Mouse (Mus musculus) embryonic stem cell, embryonic (primary cell): ENCODE measurements around the gene Tff1.

Experiments used
- CTCF ChIA-PET, 4 experiments: fragments of 300-600 bp in 2 of 4; fragments of 350-600 bp in 2 of 4; sonication (Branson Sonifier 250); formaldehyde crosslinking; loops; one replicate each; lab custom pipeline; 2022; ENCODE audit warnings: inconsistent platforms in 2 of 4; lab: Charles Lee
- POLR2A ChIA-PET, 4 experiments: fragments of 300-600 bp in 2 of 4; fragments of 350-600 bp in 2 of 4; sonication (Branson Sonifier 250); formaldehyde crosslinking; loops; one replicate each; lab custom pipeline; 2022; ENCODE audit warnings: antibody characterized with exemption in 4 of 4, inconsistent platforms in 1 of 4; lab: Charles Lee

The Tff1 gene

DNA sequence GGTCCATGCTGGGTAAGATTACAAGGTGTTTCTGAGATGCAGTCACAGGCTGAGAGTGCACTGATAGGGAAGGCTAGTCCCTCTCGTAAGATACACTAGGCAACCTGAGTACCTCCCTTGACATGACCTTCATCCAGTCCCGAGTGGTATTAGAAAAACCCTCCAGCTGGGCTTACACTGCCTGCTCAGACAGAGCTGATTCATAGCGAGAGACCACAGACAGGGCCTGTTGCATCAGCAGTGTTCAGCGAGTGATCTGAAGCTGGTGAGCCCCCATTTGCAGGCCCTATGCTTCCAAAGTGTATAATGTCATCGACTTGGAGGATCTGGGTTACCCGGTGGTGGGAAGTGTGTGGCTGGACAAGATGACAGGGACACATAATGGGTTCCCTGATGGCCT, at the start of gene Tff1:
TSS of gene Tff1 (minus strand) at position 151 of the 400 bp plus-strand sequence.
- POLR2A ChIA-PET: interaction anchor here in 1 of 4 experiments (1.0 kb wide), 1 partner anchor 10 kb away, joined by 3 read pairs; no protein-coding TSS in a partner anchor
- CTCF ChIA-PET: interaction anchor here in 1 of 4 experiments (1.4 kb wide), 1 partner anchor 22 kb away, joined by 4 read pairs; no protein-coding TSS in a partner anchor

DNA sequence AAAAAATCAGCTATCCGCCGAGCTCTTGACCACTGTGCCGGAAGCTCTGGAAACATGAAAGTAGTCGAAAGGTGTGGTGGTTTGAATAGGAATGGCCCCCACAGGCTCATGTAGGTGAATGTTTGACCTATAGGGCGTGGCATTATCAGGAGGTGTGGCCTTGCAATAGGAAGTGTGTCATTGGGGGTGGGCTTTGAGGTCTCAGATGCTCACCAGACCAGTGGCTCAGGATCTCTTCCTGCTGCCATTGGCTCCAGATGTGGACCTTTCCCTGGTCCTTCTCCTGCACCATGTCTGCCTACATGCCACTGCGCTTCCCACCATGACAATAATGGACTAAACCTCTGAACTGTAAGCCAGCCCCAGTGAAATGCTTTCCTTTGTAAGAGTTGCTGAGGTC, 46.8 kb upstream of the Tff1 start:
- CTCF ChIA-PET: interaction anchor here (0.6 to 1.6 kb wide), 11 partner anchors 12 to 261 kb away, joined by 3 to 18 read pairs (median 4); no protein-coding TSS in a partner anchor
- POLR2A ChIA-PET: interaction anchor here in 2 of 4 experiments (0.7 to 2.3 kb wide), 10 partner anchors 12 to 285 kb away, joined by 3 to 8 read pairs (median 3); partner anchors contain the start of gene Rsph1 (in 1 of the 2)

DNA sequence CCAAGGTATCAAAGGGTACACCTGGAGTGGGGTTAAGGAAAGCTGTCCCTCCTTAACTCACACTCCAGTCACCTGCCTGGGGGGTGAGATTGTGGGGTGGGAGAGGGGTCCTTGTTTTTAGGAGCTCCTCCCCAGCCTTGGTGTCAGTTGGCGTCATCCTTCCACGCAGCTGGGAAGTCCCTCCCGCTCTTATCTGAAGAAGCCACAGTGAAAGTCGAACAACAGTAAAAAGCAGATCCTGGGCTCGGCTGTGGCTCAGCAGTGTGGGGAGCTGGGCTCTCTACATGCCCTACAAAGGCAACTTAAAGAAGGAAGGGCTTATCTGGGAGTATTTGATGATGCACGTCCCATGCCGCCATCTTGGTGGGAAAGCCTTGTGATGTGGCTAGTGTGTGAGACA, 45.2 kb upstream of the Tff1 start:
- POLR2A ChIA-PET: interaction anchor here in 2 of 4 experiments (0.5 to 2.3 kb wide), 5 partner anchors 8 to 357 kb away, joined by 3 to 5 read pairs (median 4); no protein-coding TSS in a partner anchor
- CTCF ChIA-PET: interaction anchor here in 2 of 4 experiments (0.6 to 1.6 kb wide), 3 partner anchors 23 to 190 kb away, joined by 3 to 8 read pairs (median 4); no protein-coding TSS in a partner anchor

DNA sequence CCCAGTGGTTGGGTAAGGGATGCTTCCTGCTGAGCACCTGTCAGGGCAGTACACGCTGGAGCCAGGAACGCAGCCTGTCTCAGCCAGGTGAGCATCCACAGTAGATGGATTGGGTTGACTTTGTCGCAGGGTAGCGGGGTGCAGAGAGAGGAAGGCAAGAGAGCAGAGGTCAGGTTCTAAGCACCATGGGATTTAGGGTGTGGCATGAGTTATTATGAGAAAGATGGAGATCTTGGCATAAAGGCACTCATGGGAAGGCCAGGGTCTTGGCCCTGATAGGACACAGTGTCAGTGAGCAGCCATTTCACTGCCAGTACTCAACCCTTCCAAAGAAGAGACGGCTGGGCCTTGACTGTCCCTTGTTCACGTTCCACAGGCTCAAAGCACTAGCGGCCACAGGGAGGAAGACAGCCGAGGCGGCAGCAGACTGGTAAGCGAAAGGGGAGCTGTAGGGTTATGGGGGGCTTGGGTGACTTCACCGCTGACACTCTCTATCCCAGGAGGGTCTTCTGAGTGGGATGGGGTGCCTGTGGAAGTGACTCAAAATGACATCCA, 44.4 kb upstream of the Tff1 start:
- CTCF ChIA-PET: interaction anchor here in 1 of 4 experiments (1.0 kb wide), 1 partner anchor 45 kb away, joined by 3 read pairs; no protein-coding TSS in a partner anchor
- POLR2A ChIA-PET: interaction anchor here in 1 of 4 experiments (0.6 kb wide), 1 partner anchor 204 kb away, joined by 3 read pairs; no protein-coding TSS in a partner anchor

DNA sequence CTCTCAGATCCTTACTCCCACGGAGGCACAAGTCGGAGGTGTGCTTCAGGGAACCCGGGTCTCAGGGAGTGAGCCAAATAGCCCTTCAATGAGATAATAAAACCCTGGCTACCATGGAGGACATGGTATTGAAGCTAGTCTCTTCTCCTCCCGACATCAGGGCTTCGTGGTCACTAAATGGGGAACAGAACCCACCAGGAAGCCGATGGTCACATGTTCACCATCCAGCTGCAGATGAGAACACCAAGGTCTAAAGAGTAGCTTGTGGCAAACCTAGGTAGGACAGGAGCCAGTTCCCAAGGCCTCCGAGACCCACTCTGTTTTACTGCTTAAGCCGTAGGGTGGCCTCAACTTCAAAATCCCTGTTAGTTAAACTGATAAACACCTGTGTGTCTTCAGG, 43.6 kb upstream of the Tff1 start:
- POLR2A ChIA-PET: interaction anchor here in 1 of 4 experiments (0.6 kb wide), 1 partner anchor 95 kb away, joined by 3 read pairs; no protein-coding TSS in a partner anchor
- CTCF ChIA-PET: interaction anchor here in 2 of 4 experiments (0.5 to 1.0 kb wide), 4 partner anchors 21 to 62 kb away, joined by 3 to 12 read pairs (median 4); no protein-coding TSS in a partner anchor

DNA sequence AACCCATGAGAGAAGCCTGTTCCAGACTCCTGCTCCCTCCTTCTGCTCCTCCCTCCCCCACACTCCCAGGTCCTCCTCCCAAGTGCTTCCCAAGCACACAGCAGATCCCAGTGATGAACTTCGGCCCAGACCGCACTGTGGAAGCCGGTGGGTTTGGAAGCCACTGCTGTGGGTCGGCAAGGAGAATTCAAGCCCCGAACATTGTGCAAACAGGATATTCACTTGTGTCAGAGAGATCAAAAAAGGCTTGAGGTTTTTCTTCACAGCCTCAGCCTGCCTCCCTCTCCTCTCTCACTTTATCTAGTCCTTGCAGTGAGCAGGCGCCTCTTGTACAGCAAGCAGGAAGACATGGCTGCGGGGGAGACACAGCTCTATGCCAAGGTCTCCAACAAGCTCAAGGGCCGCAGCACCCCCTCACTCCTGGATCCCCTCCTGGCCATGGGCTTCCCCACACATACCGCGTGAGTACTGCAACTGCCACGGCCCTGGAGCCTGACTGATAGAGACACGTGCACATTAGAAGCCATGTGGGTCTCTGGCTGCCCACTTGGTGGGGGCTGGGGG, 42.8 kb upstream of the Tff1 start, which contains the start of gene Ubash3a:
TSS of gene Ubash3a (plus strand) at position 103 of the 564 bp plus-strand sequence.
- CTCF ChIA-PET: interaction anchor here in 2 of 4 experiments (0.5 to 1.0 kb wide), 3 partner anchors 20 to 399 kb away, joined by 3 to 12 read pairs (median 8); no protein-coding TSS in a partner anchor
- POLR2A ChIA-PET: no interaction called here

DNA sequence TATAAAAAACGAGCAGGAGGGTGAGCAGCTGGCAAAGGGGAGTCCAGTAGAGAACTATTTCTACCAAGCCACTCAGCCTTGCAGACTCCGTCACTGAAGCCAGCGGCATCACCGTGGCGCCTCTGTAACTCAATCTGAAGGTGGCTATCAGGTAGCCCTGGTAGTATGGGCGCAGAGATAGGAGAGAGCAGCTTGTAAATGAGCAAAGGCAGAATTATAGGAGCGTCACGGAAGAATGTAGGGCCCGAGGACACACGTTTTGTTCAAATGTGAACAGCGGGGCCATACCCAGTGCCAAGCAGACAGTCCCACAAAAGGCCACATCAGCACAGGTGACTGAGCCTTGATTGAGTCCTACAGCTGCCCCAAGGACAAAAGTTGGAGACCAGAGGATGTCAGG, 33.8 kb upstream of the Tff1 start, which contains the start of gene Tmprss3:
TSS of gene Tmprss3 (minus strand) at position 101 of the 400 bp plus-strand sequence.
- CTCF ChIA-PET: interaction anchor here in 1 of 4 experiments (1.1 kb wide), 1 partner anchor 77 kb away, joined by 3 read pairs; no protein-coding TSS in a partner anchor

DNA sequence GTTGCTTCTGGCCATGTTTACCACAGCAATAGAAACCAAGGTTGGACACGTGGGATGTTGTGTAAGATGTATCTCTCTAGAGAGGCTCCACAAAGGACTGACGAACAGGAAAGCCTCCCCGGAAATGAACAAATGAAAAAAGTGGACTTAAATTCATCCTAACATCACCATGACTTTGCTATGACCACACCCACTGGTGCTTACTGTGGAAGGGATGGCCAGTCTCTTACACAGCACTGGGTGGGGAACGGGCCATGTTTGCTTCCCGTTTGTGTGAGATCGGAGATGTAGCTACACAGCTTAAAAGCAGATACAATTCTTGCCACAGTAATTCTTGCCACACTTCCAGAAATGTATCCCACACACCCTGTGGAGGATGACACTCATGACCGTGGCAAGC, 31.2 kb upstream of the Tff1 start:
- ChIA-PET POLR2A (no interaction called here), CTCF (interaction anchor here in 1 of 4 experiments (1.4 kb wide), 1 partner anchor 77 kb away, joined by 4 read pairs; no protein-coding TSS in a partner anchor)

More for the DNA sequence above, 33.8 kb upstream of the Tff1 start, which contains the start of gene Tmprss3:
- POLR2A ChIA-PET: interaction anchor here in 2 of 4 experiments (0.5 kb wide), 2 partner anchors 58 to 132 kb away, joined by 3 to 5 read pairs; no protein-coding TSS in a partner anchor

DNA sequence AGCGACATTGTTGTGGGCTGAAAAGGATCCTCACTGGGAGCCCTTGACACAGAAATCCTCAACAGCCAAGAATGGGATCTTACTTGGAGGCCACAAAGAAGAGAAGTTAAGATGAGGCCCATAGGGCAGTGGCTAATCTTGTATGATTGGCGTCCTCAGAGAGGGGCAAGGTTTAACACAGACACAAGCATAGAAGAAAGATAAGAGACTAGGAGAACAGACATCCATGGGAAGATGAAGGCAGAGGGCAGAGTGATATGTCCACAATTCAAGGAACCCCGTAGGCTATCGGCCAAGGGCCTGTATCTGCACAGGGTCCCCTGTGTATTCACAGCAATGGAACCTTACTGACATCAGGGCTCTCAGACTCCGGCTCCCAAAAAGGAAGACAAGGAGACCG, 30.1 kb upstream of the Tff1 start:
- ChIA-PET POLR2A (interaction anchor here in 1 of 4 experiments (1.4 kb wide), 1 partner anchor 10 kb away, joined by 3 read pairs; no protein-coding TSS in a partner anchor), CTCF (interaction anchor here in 1 of 4 experiments (1.4 kb wide), 1 partner anchor 76 kb away, joined by 4 read pairs; no protein-coding TSS in a partner anchor)

DNA sequence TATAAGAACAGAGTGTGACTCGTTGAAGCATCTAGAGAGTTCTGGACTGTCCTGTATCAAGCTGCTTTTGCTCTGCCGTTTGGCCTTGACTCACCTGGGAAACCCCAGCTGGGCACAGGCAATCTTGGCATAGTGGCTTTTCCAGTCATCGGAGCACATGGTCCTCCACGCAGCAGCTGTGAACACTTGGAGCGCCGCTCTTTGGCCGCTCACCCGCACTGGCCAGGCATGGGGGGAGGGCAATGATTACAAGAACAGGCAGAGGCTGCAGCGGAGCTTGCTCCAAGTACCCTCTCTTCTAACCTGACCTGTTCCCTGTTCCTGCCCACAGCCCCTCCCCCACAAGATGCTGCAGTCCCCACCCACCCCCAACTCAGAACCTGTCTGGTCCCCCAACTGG, 28.3 kb upstream of the Tff1 start:
- CTCF ChIA-PET: interaction anchor here (0.6 to 1.4 kb wide), 8 partner anchors 24 to 603 kb away, joined by 3 to 4 read pairs (median 3); no protein-coding TSS in a partner anchor
- POLR2A ChIA-PET: interaction anchor here in 2 of 4 experiments (0.6 to 1.5 kb wide), 4 partner anchors 9 to 36 kb away, joined by 3 to 6 read pairs (median 5); no protein-coding TSS in a partner anchor

DNA sequence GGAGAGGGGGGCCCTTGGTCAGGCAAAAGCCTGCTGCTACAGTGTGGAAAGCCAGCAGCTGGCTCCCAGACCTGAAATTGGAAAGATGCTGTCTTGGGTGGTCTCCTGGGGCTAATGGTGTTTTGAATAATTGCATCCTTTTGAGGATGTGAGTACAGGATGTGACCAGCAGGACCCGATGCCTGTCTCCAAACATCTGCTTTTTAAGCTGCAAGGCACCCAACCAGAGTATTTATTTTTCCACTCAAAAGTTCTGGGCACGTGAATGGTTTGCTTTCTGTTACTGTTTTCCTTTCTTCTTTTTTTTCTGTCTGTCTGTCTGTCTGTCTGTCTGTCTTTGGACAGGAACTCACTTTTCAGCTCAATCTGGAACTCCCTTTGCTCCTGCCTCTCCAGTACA, 27.6 kb upstream of the Tff1 start:
- CTCF ChIA-PET: interaction anchor here in 3 of 4 experiments (0.7 to 1.6 kb wide), 9 partner anchors 19 to 134 kb away, joined by 3 to 11 read pairs (median 3); no protein-coding TSS in a partner anchor
- POLR2A ChIA-PET: interaction anchor here in 3 of 4 experiments (0.5 to 1.5 kb wide), 6 partner anchors 10 to 159 kb away, joined by 3 to 5 read pairs (median 4); no protein-coding TSS in a partner anchor

DNA sequence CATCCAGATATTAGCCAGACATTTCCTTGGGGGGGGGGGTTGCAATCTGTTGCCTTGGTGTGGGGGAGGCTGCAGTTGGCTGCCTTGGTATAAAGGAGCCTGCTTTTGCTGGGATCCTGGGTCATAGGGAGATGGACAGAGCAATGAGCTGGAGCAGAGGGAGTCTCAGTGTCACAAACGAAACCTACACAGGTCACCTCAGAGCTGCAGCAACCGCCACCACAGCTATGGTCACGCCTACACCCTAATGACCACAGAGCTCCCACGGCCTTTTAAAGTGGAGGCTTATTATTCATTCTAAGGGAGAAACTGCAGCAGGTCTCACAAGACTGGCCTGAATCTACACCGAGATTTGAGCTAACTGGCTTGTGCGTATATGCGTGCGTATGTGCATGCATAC, 26.7 kb upstream of the Tff1 start:
- ChIA-PET CTCF (interaction anchor here (0.7 to 1.6 kb wide), 7 partner anchors 20 to 646 kb away, joined by 3 to 11 read pairs (median 4); no protein-coding TSS in a partner anchor), POLR2A (interaction anchor here (0.6 to 1.1 kb wide), 4 partner anchors 11 to 158 kb away, joined by 3 to 4 read pairs (median 3); no protein-coding TSS in a partner anchor)

DNA sequence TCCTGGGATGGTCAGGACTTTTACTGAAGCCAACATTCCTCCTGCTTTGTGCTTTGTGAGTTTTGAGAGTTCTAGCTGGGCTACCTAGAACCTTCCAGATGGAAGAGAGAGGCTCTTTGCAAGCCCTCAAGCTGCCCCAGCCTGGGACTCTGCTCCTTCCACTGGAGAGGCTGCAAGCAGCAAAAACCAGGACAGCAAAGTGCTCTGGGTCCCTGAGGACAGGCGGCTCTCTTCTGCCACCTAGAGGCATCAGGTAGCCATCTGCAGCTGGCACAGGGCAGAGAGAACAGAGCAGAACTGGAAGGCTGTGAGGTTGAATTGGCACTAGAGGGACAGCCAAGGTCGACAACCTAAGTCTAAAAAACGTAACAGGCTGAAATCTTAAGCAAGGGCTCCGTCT, 22.3 kb upstream of the Tff1 start:
- ChIA-PET CTCF (interaction anchor here in 3 of 4 experiments (0.6 to 2.6 kb wide), 20 partner anchors 10 to 184 kb away, joined by 3 to 14 read pairs (median 4); partner anchors contain the start of gene Tff1 (in 1 of the 3)), POLR2A (interaction anchor here in 2 of 4 experiments (0.6 to 1.6 kb wide), 5 partner anchors 9 to 409 kb away, joined by 3 to 4 read pairs (median 3); no protein-coding TSS in a partner anchor)

DNA sequence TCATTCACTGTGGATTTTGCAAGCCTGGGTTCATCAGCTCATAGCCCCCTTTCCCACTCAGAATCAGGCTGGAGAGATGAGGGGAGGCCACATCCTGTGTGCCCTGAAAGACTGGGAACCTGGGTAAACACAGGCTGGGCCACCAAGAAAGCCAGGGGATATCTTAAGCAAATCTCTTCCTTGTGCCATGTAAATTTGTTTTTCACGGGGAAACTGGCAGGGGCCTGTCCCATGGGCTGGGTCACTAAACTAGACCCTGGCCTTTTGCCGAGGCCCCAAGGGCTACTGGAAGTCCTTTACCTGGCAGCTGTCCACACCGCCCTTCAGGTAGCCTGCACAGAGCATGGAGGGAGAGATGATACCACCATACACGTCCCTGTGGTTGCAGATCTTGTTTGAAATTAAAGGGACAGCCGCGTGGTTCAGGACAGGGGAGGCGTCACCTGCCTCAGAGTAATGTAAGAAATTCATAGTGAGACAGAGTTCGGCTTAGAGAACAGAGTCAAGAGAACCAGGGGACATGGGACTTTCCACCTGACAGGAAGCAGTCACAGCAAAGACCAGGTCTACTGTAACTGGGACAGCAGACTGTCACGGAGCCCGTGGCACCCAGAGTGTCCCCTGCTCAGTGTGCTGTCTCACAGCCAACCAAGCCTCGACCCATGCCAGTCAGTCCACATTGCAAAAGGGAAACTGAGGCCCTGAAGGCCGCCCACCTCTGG, 19.4 kb upstream of the Tff1 start:
- CTCF ChIA-PET: interaction anchor here in 2 of 4 experiments (0.7 to 1.3 kb wide), 5 partner anchors 21 to 166 kb away, joined by 3 to 4 read pairs (median 3); no protein-coding TSS in a partner anchor
- POLR2A ChIA-PET: interaction anchor here in 2 of 4 experiments (0.6 to 1.2 kb wide), 3 partner anchors 62 to 105 kb away, joined by 3 read pairs; no protein-coding TSS in a partner anchor

DNA sequence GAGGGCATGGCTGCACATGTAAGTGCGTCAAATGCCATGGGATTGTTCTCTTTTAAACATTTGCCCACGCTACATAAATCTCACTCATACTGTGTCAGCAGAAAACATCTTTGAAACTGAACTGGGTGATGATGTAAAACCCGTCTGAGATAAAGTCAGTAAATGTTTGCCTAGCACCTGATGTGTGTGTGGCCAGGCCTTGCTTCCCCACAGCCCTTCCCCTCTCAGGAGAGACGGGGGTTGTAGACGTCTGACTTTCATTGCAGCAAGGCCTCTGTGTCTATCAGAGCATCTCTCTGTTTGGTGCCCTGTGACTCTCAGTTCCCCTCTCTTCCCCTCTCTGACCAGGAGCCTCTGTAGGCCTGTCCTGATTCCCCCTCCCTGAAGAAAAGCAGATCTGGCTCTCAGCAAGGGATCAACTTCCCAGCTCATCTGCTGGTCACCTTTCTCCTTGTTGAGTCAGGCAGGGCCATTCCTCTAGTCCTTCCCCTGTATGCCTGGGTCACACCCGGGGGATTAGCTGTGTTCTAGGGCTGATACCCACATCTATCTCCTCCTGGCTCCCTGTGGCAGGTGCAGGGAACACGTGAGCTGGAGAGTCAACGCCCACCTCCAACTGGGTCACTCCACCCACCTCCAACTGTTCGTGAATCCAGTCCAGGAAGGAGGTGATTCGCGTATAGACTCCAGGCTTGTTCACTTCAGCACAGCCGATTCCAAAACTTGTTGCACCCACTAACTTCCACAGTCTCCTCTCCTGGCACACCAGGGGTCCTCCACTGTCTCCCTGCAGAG, 18.3 kb upstream of the Tff1 start:
- ChIA-PET POLR2A (interaction anchor here in 2 of 4 experiments (0.6 to 1.2 kb wide), 3 partner anchors 71 to 106 kb away, joined by 3 read pairs; no protein-coding TSS in a partner anchor), CTCF (interaction anchor here in 2 of 4 experiments (0.7 to 1.3 kb wide), 3 partner anchors 59 to 66 kb away, joined by 3 read pairs; no protein-coding TSS in a partner anchor)

DNA sequence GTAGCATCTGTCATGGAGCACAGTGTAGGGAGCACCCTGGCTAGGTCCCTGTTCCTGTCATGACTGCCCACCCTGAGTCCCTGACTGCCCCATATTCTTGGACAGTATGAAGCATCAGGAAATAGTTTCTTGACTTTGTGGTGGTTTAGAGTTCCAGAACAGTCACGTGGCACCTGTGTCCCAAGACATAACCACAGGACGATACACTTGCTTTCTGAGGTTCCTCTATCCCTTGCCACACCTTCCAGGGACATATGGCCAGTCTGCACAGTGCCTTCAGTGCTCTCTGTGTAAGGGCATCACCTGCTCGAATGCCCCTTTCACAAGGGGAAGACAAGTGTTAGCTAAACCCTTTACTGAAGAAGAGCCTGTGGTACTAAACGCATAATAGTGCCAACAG, 16.4 kb upstream of the Tff1 start:
- POLR2A ChIA-PET: interaction anchor here in 1 of 4 experiments (0.6 kb wide), 1 partner anchor 8 kb away, joined by 3 read pairs; no protein-coding TSS in a partner anchor
- CTCF ChIA-PET: interaction anchor here in 2 of 4 experiments (0.5 to 1.9 kb wide), 2 partner anchors 61 to 77 kb away, joined by 5 to 6 read pairs; no protein-coding TSS in a partner anchor
